Mouse (Mus musculus) right cerebral cortex, postnatal 36 days (tissue): Measurements from ENCODE around the gene Spire2.
"Not testable (repeated sequence)": the region's sequence is repeated elsewhere in the genome, so short reads cannot be mapped to it uniquely, and the experiment has no call there.

Experiments used
- DNase-seq, 2 experiments: peaks; one replicate each; pipeline ENCODE4 v3.0.0; 2022; ENCODE audit warnings: low spot score in 2 of 2, mixed read lengths in 1 of 2

Gene Spire2

DNA sequence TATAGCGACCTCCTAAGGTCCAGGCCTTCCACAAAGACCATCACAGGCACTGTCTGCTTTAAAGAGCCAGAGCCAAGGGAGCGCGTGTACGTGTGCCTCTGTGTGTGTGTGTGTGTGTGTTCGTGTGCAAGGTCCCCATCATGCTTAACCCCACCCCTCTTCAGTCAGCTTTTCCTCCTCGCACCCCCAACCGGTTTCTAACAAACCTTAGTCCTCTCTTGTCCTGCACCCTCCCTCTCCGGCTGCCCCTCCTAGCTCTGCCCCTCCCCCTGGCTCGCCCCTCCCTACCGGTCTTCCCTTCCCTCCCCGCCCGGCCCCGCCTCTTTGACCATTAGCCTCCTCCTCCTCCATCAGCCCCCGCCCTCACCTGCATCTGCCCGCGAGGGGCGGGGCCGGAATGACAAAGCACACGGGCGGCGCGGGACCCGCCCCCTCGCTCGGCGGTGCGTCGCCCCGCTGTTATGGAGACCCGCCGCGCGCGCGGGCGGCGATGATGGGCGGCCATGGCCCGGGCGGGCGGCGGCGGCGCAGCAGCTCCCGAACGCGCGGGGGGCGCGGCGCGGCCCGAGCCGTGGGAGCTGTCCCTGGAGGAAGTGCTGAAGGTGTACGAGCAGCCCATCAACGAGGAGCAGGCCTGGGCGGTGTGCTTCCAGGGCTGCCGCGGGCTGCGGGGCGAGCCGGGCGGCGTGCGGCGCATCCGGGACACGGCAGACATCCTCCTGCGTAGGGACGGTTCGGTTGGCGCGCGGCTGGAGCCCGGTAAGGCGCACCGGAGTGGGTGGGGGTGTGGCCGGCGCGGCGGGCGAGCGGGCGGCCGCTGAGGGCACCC, at the start of gene Spire2:
Spire2 (plus strand) TSS at position 452 of the 829 bp plus-strand sequence.
- DNase-seq, result peak; percentile 48 to 53

DNA sequence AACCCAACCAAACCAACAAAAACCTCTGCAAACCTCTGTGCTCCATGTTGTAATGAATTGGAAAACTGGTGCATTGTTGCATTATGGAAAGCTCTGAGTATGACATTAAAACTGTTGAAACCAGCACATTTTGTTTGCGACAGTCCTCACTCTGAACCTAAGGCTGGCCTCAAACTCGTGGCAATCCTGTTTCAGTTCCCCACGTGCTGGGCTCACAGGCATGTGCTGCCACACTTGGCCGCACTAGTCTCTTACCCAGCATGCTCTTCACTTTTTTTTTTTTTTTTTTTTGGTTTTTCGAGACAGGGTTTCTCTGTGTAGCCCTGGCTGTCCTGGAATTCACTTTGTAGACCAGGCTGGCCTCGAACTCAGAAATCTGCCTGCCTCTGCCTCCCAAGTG, 49.5 kb upstream of the Spire2 start:
- not testable (repeated sequence) for DNase-seq

DNA sequence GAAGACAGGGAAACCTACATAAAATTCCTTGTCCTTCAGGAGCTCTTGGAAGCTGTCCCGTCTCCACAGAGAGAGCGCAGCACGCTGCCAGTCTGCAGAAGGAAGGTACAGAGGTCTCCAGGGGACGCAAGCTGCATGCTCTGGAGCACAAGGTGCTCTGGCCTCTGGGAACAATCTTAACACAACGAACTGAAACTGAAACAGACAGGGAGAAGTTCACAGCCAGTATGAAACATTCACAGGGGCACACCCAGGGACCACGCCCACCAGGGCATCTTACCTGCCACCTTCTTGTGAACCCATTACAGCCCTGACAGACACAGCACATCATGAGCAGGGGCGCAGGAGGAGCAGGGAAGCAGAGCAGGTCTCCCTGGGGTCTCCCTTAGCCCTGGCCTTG, 48.5 kb upstream of the Spire2 start:
- DNase-seq, result no peak

DNA sequence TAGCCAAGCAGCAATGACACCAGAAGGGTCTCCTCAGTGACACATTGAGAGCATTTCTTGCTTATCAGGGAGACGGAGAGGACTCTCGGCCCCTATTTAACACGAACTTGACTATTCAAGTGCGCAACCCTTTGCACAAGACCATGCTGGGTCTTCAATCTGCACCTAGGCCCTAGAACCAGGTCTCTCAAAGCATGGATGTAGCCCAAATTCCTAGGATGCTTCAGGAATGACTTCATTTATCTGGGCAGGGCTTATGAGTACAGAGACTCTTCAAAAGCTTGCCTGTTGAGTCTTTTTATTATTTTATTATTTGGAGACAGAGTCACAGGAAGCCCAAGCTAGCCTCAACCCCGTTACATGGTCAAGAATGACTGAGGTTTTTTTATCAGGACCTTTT, 48.0 kb upstream of the Spire2 start:
- no peak for DNase-seq

DNA sequence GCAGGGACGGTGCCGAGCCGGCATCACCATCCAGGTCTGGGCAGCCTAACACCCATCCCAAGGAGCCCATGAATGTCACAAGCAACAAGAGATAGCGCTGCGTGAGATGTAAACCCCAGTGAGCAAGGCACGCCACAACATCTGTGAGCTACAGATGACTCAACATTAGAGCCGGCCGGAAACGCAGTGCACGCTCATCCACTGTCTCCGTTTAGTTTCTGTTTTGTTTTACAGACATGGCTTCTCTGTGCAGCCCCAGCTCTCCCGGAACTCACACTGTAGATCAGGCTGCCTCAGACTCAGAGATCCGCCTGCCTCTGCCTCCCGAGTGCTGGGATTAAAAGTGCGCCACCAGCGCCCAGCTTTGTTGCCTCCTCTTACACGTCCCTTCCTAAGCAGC, 45.2 kb upstream of the Spire2 start:
- DNase-seq, result no peak

DNA sequence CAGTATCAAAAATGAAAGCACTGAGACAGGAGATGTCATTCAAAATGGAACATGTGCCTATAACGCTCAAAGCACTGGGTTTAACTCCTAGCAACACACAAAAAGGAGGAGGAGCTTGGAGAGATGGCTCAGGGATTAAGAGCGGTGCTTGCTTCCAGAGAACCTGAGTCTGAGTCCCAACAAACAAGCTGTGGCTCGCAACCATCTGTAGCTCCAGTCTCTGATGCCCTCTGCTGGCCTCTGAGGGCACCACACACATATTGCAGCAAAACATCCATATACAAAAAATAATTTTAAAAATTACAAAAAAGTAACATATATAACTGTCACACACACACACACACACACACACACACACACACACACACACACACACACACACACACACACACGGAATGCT, 42.3 kb upstream of the Spire2 start:
- DNase-seq, result no peak

DNA sequence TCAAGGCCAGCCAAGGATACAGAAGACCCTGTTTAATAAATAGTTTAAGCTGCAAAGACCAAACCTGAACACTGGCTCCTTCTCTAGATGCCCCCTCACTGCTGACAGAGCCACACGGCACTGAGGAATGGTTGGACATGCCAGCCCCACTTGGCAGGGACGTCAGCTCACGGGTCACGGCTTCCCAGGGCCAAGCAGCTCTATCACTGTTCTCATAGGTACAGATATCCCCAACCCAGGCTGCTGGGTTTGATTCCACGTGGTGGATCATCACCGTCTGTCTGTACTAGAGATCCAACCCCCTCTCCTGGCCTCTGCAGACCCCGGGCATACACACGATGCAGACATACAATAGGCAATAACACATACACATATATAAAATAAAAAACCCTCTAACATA, 41.8 kb upstream of the Spire2 start:
- no peak for DNase-seq

DNA sequence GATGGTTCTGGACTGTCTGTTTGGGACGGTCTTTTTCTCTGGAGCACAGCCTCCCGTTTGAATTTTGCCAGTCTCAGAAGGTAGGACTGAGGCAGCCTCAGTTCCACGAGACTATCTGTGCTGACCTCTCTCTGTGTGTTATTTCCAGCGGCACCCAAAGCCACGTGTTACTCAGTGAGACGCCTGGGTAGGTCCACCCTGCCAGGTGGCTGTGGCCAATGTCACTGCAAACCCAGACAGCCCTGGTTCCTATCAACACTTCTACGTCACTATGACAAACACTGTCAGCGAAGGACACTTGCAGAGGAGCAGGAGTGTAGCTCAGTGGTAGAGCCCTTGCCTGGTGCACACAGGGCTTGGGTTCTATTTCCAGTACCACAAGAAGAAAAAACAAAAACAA, 40.8 kb upstream of the Spire2 start:
- no peak for DNase-seq

DNA sequence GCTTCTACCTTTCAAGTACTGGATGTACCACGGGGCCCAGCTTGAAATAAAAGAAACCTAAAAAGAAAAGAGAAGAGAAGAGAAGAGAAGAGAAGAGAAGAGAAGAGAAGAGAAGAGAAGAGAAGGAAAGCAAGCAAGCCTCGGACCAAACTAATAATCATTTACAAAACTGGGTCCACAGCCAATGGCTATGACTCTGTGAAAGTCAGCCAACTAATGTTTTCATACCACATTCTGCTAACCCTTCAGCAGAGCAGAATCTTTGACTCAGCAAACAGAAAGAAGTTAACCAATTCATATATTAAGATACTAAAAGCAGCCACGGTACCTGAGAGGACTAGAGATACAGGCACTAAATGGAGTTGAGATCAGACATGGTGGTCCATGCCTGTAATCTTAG, 40.2 kb upstream of the Spire2 start:
- DNase-seq, result no peak

DNA sequence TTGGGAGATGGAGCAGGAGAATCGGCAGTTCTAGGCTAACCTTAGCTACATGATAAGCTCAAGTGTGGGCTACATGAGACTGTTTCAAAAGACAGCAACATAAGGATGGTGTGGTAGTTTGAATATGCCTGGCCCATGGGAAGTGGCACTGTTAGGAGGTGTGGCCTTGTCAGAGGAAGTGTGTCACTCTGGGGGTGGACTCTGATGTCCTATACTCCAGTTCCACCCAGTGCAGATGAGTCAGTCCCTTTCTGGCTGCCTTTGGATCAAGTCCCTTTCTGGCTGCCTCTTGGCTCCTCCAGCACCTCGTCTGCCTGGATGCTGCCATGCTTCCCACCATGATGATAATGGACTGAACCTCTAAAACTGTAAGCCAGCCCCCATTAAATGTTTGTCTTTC, 39.7 kb upstream of the Spire2 start:
- no peak for DNase-seq

DNA sequence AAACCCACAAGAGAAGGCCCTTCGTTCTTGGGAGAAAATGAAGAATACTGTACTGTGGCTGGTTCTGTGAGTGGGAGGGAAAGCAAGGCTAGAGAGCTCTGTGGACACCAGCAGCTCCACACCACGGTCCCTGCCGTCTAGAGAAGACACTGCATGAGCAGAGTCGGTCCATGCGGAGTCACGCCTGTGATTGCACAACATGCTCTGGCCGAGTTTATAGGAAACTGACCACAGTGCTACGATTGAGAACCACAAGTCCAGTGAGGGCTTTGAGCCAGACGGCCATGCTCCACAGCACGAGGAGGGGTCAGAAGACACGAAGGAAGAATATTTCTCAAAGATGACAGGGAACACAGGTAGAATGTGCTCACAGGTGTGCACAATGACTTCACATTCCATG, 34.2 kb upstream of the Spire2 start:
- no peak for DNase-seq

DNA sequence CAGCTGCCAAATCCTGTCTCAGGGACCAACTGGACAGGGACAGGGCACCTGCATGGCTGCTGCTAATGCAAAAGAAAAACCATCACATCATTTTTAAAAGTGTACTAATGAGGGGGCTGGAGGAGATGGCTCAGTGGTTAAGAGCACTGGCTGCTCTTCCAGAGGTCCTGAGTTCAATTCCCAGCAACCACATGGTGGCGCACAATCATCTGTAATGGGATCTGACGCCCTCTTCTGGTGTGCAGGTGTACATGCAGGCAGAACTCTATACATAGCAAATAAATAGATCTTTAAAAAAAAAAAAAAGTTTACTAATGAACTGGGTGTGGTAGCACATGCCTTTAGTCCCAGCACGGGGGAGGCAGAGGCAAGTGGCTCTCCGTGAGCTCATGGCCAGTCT, 23.8 kb upstream of the Spire2 start:
- DNase-seq, result no peak

DNA sequence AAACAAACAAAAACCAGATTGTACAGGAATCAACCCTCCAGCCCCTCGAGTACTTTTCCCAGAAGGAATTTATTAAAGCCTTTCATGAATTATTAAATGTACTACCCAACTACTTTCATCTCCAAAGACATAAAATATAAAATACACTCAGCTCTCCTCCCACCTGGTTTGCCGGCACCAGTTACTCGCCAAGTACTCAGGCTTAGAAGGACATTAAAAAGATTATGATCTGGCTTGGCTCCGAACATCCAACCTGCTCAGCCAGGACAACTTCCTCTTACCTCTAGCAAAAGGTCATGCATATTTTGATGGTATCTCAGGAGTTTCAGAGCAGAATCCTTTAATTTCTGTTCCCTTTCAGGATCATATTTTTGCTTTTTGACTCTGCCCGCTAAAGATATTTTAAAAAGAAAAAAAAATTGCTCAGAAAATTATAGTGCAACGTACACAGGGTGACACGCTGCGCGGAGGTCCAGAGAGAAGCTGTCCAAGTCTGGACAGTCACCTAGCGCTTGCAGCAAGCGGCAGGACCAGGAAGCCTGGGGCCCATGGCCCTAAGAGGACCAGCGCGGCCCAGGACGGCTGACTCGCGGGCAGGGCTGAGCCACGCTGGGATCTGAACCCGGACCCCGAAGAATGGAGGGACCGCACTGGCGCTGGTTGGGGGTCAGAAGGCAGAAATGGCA, 14.6 kb upstream of the Spire2 start:
- no peak for DNase-seq

DNA sequence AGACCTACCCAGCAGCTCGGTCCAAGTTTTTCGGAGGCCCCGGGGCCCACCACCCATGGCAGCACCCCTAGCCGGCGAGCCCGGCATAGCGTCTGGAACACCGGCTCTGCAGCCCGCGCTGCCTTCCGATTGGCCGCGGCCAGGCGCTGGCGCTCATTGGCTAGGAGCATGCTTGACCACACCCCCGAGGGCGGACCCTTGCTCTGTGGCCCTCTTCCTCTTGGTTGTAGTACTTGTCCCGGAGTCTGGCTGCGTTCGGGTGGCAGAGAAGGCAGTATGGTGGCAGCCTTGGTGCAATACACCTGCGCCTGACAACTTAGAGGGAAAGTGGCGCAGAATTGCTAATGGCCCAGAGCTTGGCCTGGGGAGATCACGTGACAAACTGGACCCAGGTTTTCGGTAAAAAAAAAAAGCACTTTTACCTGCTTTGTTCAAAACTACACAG, 14.0 kb upstream of the Spire2 start, which contains the start of gene Fanca:
Fanca (minus strand) TSS at position 110 of the 445 bp plus-strand sequence.
- DNase-seq, result peak; percentile 88 to 90

DNA sequence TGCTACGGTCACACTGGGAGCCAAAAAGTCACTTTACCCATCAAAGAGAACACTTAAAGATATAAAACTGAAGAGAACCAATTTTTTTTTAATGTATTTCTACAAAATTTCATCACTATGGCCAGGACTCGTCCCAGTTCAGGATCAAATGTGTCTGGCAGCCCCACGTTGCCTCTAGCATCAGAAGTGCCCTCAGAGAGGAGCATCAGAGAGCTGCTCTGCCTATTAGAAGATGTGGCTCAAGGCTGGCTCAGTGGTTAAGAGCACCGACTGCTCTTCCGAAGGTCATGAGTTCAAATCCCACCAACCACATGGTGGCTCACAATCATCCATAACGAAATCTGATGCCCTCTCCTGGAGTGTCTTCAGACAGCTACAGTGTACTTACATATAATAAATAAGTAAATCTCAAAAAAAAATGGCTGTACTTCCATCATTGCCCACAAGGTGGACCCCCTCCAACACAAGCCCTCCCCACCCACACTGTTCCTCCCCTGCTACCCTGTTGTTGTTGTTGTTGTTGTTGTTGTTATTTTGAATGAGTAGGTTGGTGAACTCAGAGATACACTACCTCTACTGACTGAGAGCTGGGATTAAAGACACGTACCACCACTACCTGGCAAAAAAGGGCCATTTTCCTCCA, 12.9 kb upstream of the Spire2 start:
- no peak for DNase-seq

DNA sequence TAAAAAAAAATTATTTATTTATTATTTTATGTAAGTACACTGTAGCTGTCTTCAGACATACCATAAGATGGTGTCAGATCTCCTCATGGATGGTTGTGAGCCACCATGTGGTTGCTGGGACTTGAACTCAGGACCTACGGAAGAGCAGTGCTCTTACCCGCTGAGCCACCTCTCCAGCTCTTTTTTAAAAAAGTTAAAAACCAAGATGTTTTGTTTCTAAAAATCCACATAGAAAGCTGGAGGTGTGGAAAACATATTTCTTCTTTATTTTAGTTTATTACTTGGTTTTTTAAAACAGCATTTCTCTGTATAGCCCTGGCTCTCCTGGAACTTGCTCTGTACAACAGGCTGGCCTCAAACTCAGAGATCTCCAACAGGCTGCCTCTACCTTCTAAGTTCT, 4.0 kb upstream of the Spire2 start:
- DNase-seq, result no peak

DNA sequence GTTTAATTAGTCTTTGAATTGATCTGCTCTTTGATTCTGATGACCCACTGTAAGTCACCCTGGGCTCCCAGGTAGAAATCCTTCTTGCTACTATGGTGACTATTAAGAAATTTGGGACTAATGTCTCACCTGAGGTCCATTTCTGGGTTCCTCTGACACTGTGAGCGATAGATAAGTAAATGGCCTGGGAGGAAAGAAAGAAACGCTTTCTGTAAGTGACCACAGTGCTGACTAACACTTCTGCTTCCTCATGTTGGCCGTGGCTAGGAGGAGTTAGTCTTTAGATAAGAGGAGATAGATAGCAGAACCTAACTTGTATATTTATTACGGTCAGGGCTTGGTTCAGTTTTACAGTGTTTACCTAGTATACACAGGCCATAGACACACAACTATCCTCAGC, 3.2 kb upstream of the Spire2 start:
- DNase-seq, result no peak

DNA sequence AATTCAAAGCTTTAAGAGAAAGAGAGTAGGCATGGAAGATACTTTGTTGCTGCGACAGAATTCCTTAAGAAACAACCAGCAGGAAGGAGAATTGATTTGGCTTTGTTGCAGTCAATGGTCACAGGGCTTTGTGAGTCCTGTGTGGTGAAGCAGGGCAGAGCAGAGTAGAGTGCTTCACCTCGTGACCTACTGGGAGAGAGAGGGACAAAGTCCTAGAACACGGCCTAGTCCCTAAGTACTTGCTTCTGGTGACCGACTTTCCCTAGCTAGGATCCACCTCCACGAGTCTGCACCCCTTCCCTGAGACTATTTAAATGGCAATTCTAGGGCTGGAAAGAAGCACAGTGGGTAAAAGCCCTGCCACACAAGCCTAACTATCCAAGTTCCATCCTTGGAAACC, 2.6 kb upstream of the Spire2 start:
- no peak for DNase-seq

DNA sequence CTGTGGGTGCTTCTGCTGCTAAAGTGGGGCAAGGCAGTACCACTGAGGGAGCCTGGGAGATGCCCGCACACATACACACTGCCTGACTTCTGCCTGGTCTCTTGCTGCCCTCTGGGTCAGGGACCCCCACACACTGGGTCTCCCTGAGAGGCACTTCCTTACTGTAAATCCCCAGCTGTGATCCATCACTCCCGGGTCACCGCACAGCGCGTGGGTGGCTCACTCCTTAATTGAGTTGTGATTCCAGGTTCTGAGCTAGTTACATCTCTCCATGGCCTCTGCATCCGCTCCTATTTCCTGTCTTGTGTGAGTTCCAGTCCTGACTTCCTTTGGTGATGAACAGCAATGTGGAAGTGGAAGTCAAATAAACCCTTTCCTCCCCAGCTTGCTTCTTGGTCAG, 1.8 kb upstream of the Spire2 start:
- DNase-seq, result no peak

DNA sequence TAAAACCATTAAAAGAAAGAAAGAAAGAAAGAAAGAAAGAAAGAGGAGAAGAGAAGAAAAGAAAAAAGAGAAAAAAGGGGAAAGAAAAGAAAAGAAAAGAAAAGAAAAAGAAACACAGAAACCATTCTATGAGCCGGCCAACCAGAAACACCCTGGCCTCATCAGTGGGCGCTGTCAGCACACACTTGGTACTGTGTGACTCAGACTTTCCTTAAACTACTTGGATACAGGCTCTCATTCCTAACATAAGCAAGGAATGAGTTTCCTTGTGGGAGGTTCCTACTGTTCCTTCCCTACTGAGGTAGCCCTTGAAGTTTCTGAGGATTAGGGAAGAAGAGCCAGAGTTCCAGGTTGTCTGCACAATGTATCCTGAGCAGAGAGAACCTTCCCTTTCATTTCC, 1.2 kb upstream of the Spire2 start:
- DNase-seq, result no peak

DNA sequence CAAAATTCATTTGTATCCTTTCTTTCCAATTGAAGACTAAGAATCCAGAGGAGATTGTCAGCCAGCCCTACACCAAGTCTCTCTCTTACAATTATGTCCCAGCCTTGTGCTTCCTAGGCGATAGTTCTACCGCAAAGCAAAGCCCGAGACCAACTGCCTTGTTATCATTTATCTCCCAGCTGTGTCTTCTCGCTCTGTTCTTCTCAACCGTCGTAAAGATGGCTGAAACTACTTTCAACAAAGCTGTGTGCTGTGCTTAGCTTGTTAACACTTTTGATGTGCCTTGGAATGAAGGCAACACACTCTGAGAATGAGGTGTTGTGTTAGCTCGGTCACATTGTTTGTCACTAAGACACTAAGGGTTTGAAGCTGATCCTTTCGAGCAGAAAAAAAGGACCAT, 703 bp upstream of the Spire2 start:
- no peak for DNase-seq

DNA sequence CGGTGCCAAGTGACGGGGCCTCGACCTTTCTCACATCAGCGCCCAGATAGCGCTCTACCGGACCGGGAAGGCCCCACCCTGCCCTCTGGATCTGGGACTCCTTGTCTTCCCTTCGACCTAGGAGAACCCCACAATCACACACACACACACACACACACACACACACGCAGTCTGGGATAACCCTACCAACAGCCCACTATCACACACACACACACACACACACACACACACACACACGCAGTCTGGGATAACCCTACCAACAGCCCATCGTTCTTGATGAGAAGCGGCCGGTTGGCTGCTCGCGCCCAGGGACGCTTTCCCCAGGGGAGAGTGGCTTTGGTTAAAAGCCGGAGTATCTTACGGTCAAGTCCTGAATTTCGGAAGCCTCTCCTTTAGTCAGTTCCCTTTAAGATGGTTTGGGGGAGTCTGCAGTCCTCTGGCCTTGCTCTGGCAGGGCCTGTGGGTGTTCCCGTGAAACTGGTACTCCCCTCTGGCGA, 626 bp downstream of the Spire2 start:
- no peak for DNase-seq

DNA sequence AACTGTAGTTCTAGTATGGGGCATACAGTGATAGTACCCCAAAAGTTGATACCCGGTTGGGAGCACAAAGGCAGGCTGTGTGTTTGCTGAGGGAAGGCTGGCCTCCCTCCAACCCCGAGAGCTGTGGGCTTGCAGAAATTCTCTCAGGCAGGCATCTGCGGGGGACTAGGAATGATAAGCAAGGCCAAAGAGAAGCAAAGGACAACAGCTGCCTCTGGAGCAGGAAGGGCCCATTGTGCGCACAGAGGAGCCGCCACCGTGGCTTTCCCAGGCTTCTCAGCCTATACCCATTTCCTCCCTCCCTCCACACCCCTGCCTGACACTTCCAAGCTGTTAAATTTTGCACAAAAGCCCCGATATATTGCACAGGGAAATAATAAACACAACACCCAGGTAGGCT, 1.4 kb downstream of the Spire2 start:
- no peak for DNase-seq
